In the genomic region with DNA sequence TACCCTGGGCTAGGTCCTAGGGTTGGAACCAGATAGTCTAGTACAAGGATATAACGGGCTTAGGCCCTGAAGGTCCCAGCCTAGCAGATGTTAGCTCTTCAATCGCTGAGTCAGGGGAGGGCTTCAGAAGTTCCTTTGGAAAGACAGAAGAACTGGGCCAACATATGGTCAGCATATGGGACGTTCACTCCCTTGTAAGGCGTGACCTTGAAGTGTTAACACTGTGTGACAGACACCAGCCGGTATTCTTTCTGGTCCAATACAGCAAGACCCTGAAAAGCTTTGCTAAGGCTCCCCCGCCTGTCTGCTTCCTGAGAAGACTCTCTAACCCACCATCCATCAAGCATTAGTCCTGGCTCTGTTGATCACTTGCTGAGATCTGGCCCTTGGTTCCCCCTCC, we compare ENCODE assay signal across 22 mouse cellular contexts. TPM values are rescaled to one million over a fixed set of nuclear protein-coding genes. Genes with fewer than 3 reads are reported as not detected.
A peak's percentile ranks its signal among the peaks of the same experiment; 100 is the strongest.
DNase-seq lines count a peak whose midpoint lies in the region; ATAC-seq and TF ChIP-seq lines count a peak whose summit lies in the region.
"Had no signal": no experiment of that assay in that cellular context is flagged by ENCODE, and none has a peak within 500 bp of the region (broad histone marks: within the 10 kb centered on the region; RNA-seq: fewer than 3 reads in every experiment).

No protein-coding gene starts in this region.

- peaks cover 48% of the 10 kb centered on the region for H3K27me3 ChIP-seq in heart, embryonic 14.5 days (ENCODE audit: control insufficient read depth, insufficient read depth, low read length)
- H3K27me3 ChIP-seq in heart, adult 2 months (ENCODE audit: control insufficient read depth, insufficient read depth, low read length), result peaks cover 10% of the 10 kb centered on the region
- peaks cover 13% of the 10 kb centered on the region for H3K27me3 ChIP-seq in stomach, embryonic 16.5 days (ENCODE audit: control insufficient read depth, insufficient read depth, low read length)

- WGBS in heart, embryonic 14.5 days, result 39% methylated on average over 6 of the region's 6 CpGs
- 62% methylated on average over 6 of the region's 6 CpGs for WGBS in heart, adult 2 months
- WGBS in stomach, embryonic 16.5 days, result 41% methylated on average over 6 of the region's 6 CpGs

- TF ChIP-seq CTCF in heart, adult 2 months (IDR thresholded peaks at IDR 0.05), result no peak

- no peaks in the 10 kb centered on the region for H3K36me3 ChIP-seq in heart, embryonic 14.5 days (ENCODE audit: control insufficient read depth, insufficient read depth, low read length)
- H3K36me3 ChIP-seq in heart, adult 2 months (ENCODE audit: control insufficient read depth, insufficient read depth, low read length), result no peaks in the 10 kb centered on the region
- no peaks in the 10 kb centered on the region for H3K36me3 ChIP-seq in stomach, embryonic 16.5 days (ENCODE audit: control insufficient read depth, insufficient read depth, low read length)
- H3K36me3 ChIP-seq: hindbrain, embryonic 13.5 days; limb, embryonic 10.5 days had no signal

- no peak for DNase-seq in heart, adult 2 months
- peak; percentile 34 to 53 for DNase-seq in kidney, postnatal 4 days
- DNase-seq in kidney, adult 8-10 months, result no peak
- peak; percentile 46 for DNase-seq in retina, embryonic 14.5 days (ENCODE audit: low spot score)
- no peak for DNase-seq in thymus, postnatal 36 days
- DNase-seq: adrenal gland, postnatal 25 days; cerebellum, adult 9-10 months; gastrocnemius, adult 2 months; heart, adult 18-20 months; heart, postnatal 10 days; lung, postnatal 14 days; right cerebral cortex, postnatal 14 days had no signal

- peaks cover 0 to 3% of the 10 kb centered on the region in 2 experiments; a peak in 2 of 4 replicates for H3K4me1 ChIP-seq in heart, embryonic 14.5 days (ENCODE audit: control insufficient read depth in 2 of 2, insufficient read depth in 2 of 2, low read length in 2 of 2)
- 0 out of 2 replicates have a peak, but pooled peaks cover 1% of the 10 kb centered on the region for H3K4me1 ChIP-seq in heart, adult 2 months (ENCODE audit: control insufficient read depth, insufficient read depth, low read length)
- peaks cover 14% of the 10 kb centered on the region for H3K4me1 ChIP-seq in stomach, embryonic 16.5 days (ENCODE audit: control insufficient read depth, insufficient read depth, low read length)

- intact Hi-C loops in heart, adult 2 months (cut with DNase I), result no loop called here

- TF ChIP-seq EP300 in heart, adult 2 months (IDR thresholded peaks at IDR 0.05; ENCODE audit: insufficient read depth, low read depth, low read length), result no peak

- H3K9me3 ChIP-seq in heart, embryonic 14.5 days (ENCODE audit: control insufficient read depth, low read length), result no peaks in the 10 kb centered on the region
- H3K9me3 ChIP-seq in stomach, embryonic 16.5 days (replicated peaks; ENCODE audit: control insufficient read depth, low read length), result no peaks in the 10 kb centered on the region
- H3K9me3 ChIP-seq: hindbrain, embryonic 13.5 days; limb, embryonic 10.5 days had no signal

- no peak overlapping the region for H3K27ac ChIP-seq in heart, embryonic 14.5 days (replicated peaks in 1 of 2; ENCODE audit: control insufficient read depth in 1 of 2, insufficient read depth in 1 of 2, low read depth in 2 of 2, low read length in 2 of 2)
- no peak overlapping the region for H3K27ac ChIP-seq in heart, adult 2 months
- H3K27ac ChIP-seq in stomach, embryonic 16.5 days (ENCODE audit: low read length), result no peak overlapping the region
- H3K27ac ChIP-seq: gastrocnemius, adult 2 months; hindbrain, embryonic 13.5 days; left cerebral cortex, adult 2 months; limb, embryonic 10.5 days had no signal

- no peak overlapping the region for H3K4me2 ChIP-seq in heart, embryonic 14.5 days (ENCODE audit: low read length)
- no peak overlapping the region for H3K4me2 ChIP-seq in stomach, embryonic 16.5 days (ENCODE audit: low read depth, low read length)
- H3K4me2 ChIP-seq: hindbrain, embryonic 13.5 days; liver, embryonic 11.5 days had no signal

- TF ChIP-seq POLR2A in heart, adult 2 months (IDR thresholded peaks at IDR 0.05; ENCODE audit: insufficient read depth, low read depth, low read length), result no peak

- ATAC-seq in heart, embryonic 14.5 days (ENCODE audit: insufficient number of reproducible peaks, insufficient read depth, low FRiP score, low read depth), result peak; percentile 27; the same call in 1 of the 2 replicates
- ATAC-seq in stomach, embryonic 16.5 days (ENCODE audit: insufficient read depth, low FRiP score), result peak; percentile 80
- ATAC-seq: activated CD4-positive, CD25-positive, alpha-beta regulatory T cell, adult 4 months; Patski had no signal

- H3K9ac ChIP-seq in heart, embryonic 14.5 days (ENCODE audit: low read length), result no peak overlapping the region
- H3K9ac ChIP-seq in heart, adult 2 months (ENCODE audit: low read depth, low read length), result no peak overlapping the region
- no peak overlapping the region for H3K9ac ChIP-seq in stomach, embryonic 16.5 days (ENCODE audit: low read length)
- H3K9ac ChIP-seq: hindbrain, embryonic 13.5 days had no signal

- no peak overlapping the region for H3K4me3 ChIP-seq in heart, embryonic 14.5 days (ENCODE audit: control insufficient read depth in 1 of 2, insufficient read depth in 1 of 2, low read depth in 1 of 2, low read length in 2 of 2)
- no peak overlapping the region for H3K4me3 ChIP-seq in heart, adult 2 months
- H3K4me3 ChIP-seq in stomach, embryonic 16.5 days (replicated peaks; ENCODE audit: low read length), result no peak overlapping the region
- H3K4me3 ChIP-seq: gastrocnemius, adult 2 months; hindbrain, embryonic 13.5 days; left cerebral cortex, adult 2 months; limb, embryonic 10.5 days had no signal

- no peaks in the 10 kb centered on the region for H3K79me2 ChIP-seq in heart, adult 2 months (replicated peaks; ENCODE audit: control insufficient read depth, insufficient read depth, low read length)

RNA-seq across cellular contexts. Expression of a gene that starts 1.4 kb away (rescaled TPM):
- polyA plus RNA-seq in heart, embryonic 14.5 days (2014; fragmentation: Nextera tagmentation; extraction: Ambion mirVana), result not detected in 2 replicates
- total RNA-seq in heart, adult 2 months (2021), result not detected
- polyA plus RNA-seq in heart, adult 2 months (2012; rRNA removed), result 0.20 TPM in 1 of 2 replicates, not detected in the other
- 11.7 and 15.0 TPM in 2 replicates for polyA plus RNA-seq in stomach, embryonic 16.5 days (2015; fragmentation: Nextera tagmentation; extraction: Ambion mirVana)
- total RNA-seq: gastrocnemius, adult 2 months; heart, postnatal 10 days; left cerebral cortex, adult 2 months had no signal
- polyA plus RNA-seq: activated CD4-positive, CD25-positive, alpha-beta regulatory T cell, adult 4 months; cortical plate, adult 2 months; Patski had no signal

RNA-seq across cellular contexts. Expression of a gene that starts 31.1 kb away (rescaled TPM):
- polyA plus RNA-seq in heart, embryonic 14.5 days (2014; fragmentation: Nextera tagmentation; extraction: Ambion mirVana), result 0.23 TPM in 1 of 2 replicates, not detected in the other
- total RNA-seq in heart, adult 2 months (2021), result under 1 TPM; 0.26 to 0.27 TPM
- polyA plus RNA-seq in heart, adult 2 months (2012; rRNA removed), result 0.23 TPM in 1 of 2 replicates, not detected in the other
- 0.53 and 2.2 TPM in 2 replicates for polyA plus RNA-seq in stomach, embryonic 16.5 days (2015; fragmentation: Nextera tagmentation; extraction: Ambion mirVana)
- polyA plus RNA-seq: activated CD4-positive, CD25-positive, alpha-beta regulatory T cell, adult 4 months; cortical plate, adult 2 months; neural tube, embryonic 11.5 days had no signal

RNA-seq across cellular contexts. Expression of a gene that starts 40.8 kb away (rescaled TPM):
- polyA plus RNA-seq in heart, embryonic 14.5 days (2014; fragmentation: Nextera tagmentation; extraction: Ambion mirVana), result 12.2 and 14.4 TPM in 2 replicates
- 1 to 10 TPM; 5.1 to 8.6 TPM for total RNA-seq in heart, adult 2 months (2021)
- polyA plus RNA-seq in heart, adult 2 months (2012; rRNA removed), result 4.8 and 8.7 TPM in 2 replicates
- polyA plus RNA-seq in stomach, embryonic 16.5 days (2015; fragmentation: Nextera tagmentation; extraction: Ambion mirVana), result 10.0 and 12.0 TPM in 2 replicates

RNA-seq across cellular contexts. Expression of a gene that starts 41.0 kb away (rescaled TPM):
- 386 and 393 TPM in 2 replicates for polyA plus RNA-seq in heart, embryonic 14.5 days (2014; fragmentation: Nextera tagmentation; extraction: Ambion mirVana)
- total RNA-seq in heart, adult 2 months (2021), result 100 to 1,000 TPM; 169 to 172 TPM
- polyA plus RNA-seq in heart, adult 2 months (2012; rRNA removed), result 124 and 183 TPM in 2 replicates
- polyA plus RNA-seq in stomach, embryonic 16.5 days (2015; fragmentation: Nextera tagmentation; extraction: Ambion mirVana), result 424 and 435 TPM in 2 replicates

Comparison
In these comparisons a context has a peak if more than half of its experiments do, and no peak if none do; other contexts are left out.
1. DNase-seq: peak in kidney, postnatal 4 days (2 of 2) and retina, embryonic 14.5 days (single experiment); none in heart, adult 2 months (0 of 2), kidney, adult 8-10 months (0 of 2) and thymus, postnatal 36 days (0 of 2).
2. RNA of a gene that starts 1.4 kb away (polyA plus RNA-seq): 11.7 to 15.0 TPM in stomach, embryonic 16.5 days; 0.20 TPM in heart, adult 2 months and not detected in heart, embryonic 14.5 days; every median in the first group is over 10 times any median in the second.